Mouse (Mus musculus) splenic B cell, adult 2 months (primary cell): ENCODE data around the gene Fgd2.
A peak's percentile ranks its signal among the peaks of the same experiment; 100 is the strongest.

ENCODE experiments used
- DNase-seq: peaks from one replicate; pipeline ENCODE4 v3.0.0-alpha.2; 2011; ENCODE audit warnings: low read depth, low spot score
- H3K27me3 ChIP-seq: 2 replicates; pipeline ENCODE4 v1.6.1; 2012; ENCODE audit warnings: mild to moderate bottlenecking, low read length, moderate library complexity, mixed read lengths; ENCODE audit not compliant: control insufficient read depth, poor library complexity, insufficient read depth, severe bottlenecking
- H3K36me3 ChIP-seq: 2 replicates; pipeline ENCODE4 v1.6.1; 2012; ENCODE audit warnings: mild to moderate bottlenecking, low read length, moderate library complexity, mixed read lengths; ENCODE audit not compliant: control insufficient read depth, poor library complexity, insufficient read depth, severe bottlenecking

The Fgd2 gene

GRCm38 (mm10) chr17:29411821-29412425 lies 51.2 kb downstream of the Fgd2 start:
- H3K27me3 ChIP-seq = no peaks in the 10 kb centered on the region; the same call in 1 of the 2 replicates
- DNase-seq = no peak
- no peaks in the 10 kb centered on the region for H3K36me3 ChIP-seq

DNA sequence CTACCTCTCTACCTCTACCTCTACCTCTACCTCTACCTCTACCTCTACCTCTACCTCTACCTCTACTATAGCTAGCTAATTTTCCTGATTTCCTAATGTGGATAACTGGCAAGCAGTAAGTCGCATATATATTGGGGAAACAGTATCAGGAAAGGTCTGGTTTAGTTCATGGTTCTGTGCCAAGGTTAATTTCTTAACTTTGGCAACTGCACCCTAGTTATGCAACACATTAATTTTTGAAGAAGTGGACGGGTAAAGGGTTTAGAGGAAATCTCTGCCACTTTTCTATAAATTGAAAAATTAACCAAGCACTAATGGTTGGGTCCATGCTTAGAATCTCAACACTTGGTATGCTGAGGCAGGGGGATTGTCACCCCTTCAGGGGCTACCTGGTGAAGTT lies 53.9 kb downstream of the Fgd2 start:
- no peaks in the 10 kb centered on the region for H3K36me3 ChIP-seq
- no peak for DNase-seq
- no peaks in the 10 kb centered on the region; the same call in 1 of the 2 replicates for H3K27me3 ChIP-seq

DNA sequence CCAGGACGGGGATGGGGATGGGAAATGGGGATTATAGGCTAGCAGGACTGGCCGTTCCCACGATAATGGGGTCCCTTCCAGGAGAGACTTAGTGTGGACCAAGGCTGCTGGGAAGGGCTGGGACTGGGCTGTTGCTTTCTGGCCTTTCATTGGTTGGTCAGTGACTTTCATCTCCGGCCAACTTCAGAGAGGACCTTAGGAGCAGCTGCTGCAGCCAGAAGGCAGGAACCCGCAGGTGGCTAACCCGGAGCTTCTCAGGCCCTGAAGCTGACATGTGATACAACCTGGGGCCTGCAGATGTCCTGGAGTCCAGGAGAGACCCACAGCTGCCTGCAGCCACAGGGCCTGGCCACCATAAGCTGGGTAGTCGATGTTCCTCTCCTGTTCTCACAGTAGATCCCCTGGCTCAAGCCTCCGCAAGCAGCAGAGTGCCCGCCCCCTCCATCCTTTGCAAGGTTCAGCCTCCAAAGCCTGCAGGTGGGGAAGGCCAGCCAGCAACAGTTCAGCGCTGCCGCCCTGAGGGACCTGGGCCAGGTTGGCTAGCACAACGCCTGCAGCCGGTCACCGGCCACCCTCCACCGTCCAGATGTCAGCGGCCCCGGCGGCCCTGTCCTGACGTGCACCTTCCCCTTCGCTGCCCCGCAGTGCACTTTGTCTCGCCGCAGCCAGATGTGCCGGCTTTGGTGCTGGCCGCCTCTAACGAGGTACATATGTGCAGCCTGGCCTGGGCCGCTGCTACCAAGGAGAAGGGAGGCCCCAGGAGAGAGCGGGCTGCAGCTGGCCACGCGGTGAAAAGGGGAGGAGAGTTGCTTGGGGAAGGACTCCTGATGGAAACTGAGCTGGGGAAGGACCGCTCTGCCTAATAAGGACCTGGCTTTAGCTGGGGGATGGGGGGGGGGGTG lies 55.3 kb downstream of the Fgd2 start:
- H3K27me3 ChIP-seq = no peaks in the 10 kb centered on the region; the same call in 1 of the 2 replicates
- DNase-seq = peak; percentile 30
- H3K36me3 ChIP-seq = no peaks in the 10 kb centered on the region

DNA sequence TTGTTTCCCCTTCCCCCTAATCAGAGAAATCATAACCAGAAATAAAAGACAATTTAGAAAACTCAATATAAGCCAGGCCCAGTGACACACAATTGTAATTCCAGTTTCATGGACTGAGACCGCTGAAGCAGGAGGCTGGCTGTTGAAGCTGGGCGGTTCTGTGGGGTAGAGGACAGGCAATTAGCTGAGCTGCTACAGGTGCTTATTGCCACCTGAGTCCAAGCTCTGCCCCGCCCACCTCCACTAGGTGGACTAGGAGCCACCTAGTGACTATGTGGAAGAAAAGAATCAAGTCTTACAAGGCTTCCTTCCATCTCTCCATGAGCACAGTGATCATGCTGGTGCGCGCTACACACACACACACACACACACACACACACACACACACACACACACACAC lies 56.0 kb downstream of the Fgd2 start:
- peak; percentile 36 for DNase-seq
- H3K27me3 ChIP-seq = no peaks in the 10 kb centered on the region; the same call in 1 of the 2 replicates
- H3K36me3 ChIP-seq = no peaks in the 10 kb centered on the region

GRCm38 (mm10) chr17:29418758-29419380 lies 58.2 kb downstream of the Fgd2 start:
- no peak for DNase-seq
- no peaks in the 10 kb centered on the region; the same call in 1 of the 2 replicates for H3K27me3 ChIP-seq
- H3K36me3 ChIP-seq = no peaks in the 10 kb centered on the region

GRCm38 (mm10) chr17:29419976-29420739 lies 59.4 kb downstream of the Fgd2 start:
- H3K36me3 ChIP-seq = no peaks in the 10 kb centered on the region
- no peaks in the 10 kb centered on the region; the same call in 1 of the 2 replicates for H3K27me3 ChIP-seq
- no peak for DNase-seq

DNA sequence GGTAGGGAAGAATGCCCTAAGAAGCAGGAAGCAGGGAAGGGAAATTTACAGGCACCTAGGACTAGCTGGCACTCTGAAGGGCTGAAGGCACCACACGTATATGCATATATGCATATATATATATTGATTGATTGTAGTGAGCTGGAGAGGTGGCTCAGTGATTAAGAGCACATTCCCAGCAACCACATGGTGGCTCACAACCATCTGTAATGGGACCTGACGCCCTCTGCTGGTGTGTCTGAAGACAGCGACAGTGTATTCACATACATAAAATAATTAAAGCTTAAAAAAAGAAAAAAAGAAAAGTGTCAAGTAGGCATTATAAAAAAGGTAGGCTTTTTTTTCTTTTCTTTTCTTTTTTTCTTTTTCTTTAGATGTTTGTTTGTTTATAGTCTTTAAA lies 60.6 kb downstream of the Fgd2 start:
- no peaks in the 10 kb centered on the region for H3K36me3 ChIP-seq
- DNase-seq = no peak
- no peaks in the 10 kb centered on the region; the same call in 1 of the 2 replicates for H3K27me3 ChIP-seq

- no peaks in the 10 kb centered on the region for H3K36me3 ChIP-seq
- H3K27me3 ChIP-seq = no peaks in the 10 kb centered on the region
- no peak for DNase-seq
Observed at GRCm38 (mm10) chr17:29422337-29422736, 61.6 kb downstream of the Fgd2 start.

DNA sequence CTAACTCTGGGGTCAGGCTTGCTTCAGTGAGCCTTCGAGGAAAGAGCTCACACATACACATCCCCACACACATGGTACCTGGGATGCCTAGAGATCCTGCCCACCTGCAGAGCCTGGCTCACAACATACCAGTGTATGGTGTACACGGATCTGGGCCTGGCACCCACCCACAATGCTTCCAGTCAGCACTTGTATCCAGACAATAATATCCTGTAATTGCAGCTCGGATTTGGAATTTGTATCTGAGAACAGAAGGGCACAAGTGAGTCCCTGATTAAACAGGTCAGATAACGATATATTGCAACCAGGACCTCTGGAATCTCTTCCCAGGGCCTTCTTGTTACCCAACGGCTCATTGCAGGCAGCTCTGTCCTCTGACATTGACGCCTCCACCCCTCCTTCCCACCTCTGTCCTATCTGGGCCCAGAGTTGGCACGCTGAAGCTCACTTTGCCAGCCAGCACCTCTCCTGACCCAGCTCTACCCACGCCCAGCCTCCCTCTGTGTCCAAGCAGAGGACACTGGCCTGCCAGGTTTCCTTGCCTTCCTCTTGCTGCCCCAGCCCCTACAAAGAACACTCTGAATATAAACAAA lies 62.3 kb downstream of the Fgd2 start:
- no peak for DNase-seq
- H3K27me3 ChIP-seq = no peaks in the 10 kb centered on the region
- no peaks in the 10 kb centered on the region for H3K36me3 ChIP-seq

DNA sequence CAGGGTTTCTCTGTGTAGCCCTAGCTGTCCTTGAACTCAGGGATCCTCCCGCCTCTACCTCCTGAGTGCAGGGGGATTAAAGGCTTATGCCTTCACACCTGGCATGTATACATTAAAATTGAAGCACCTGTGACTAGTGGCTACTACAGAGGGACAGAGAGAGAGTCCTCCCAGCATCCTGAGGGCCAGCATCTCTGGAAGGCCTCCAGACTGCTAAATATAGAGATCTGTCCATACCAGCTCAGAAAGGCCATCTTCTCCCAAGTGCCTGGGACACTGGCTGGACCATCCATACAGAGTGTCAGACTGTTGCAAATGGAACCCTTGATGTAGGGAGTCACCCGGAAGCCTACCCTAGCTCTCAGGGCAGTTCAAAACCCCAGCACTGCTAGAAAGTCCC lies 63.3 kb downstream of the Fgd2 start:
- no peak for DNase-seq
- H3K36me3 ChIP-seq = no peaks in the 10 kb centered on the region
- H3K27me3 ChIP-seq = no peaks in the 10 kb centered on the region

- no peak for DNase-seq
- no peaks in the 10 kb centered on the region for H3K36me3 ChIP-seq
- H3K27me3 ChIP-seq = no peaks in the 10 kb centered on the region
Observed at GRCm38 (mm10) chr17:29425345-29425744, 64.6 kb downstream of the Fgd2 start.

GRCm38 (mm10) chr17:29428213-29428612 lies 67.5 kb downstream of the Fgd2 start:
- no peak for DNase-seq
- Histone ChIP-seq H3K27me3 (no peaks in the 10 kb centered on the region), H3K36me3 (no peaks in the 10 kb centered on the region)

DNA sequence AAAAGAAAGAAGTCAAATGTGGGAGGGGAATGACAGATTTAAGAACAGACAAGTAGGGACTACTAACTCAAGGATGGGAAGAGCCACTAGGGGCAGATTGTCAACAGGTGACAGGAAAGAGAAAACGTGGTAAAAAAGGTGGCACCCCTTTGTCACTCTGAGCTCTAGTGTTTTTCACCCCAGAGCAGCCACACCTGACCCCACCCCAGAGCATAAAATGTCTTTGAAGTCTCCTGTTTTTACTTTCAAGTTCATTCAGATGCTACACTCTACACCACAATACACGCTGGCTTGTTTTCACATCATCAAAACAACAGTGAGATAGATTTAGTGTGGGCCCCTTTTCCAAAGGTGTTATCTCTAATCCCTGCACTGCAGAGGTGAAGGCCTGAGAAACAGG lies 68.1 kb downstream of the Fgd2 start:
- H3K27me3 ChIP-seq = no peaks in the 10 kb centered on the region
- no peaks in the 10 kb centered on the region for H3K36me3 ChIP-seq
- DNase-seq = peak; percentile 23
